Comparison of ENCODE assay signal across 24 mouse cellular contexts in genomic region chr8:57647566-57647965, GRCm38 (mm10). TPM values are rescaled to one million over a fixed set of nuclear protein-coding genes. Genes with fewer than 3 reads are reported as not detected.
DNase-seq lines count a peak whose midpoint lies in the region; ATAC-seq lines count a peak whose summit lies in the region.
"Had no signal": no experiment of that assay in that cellular context is flagged by ENCODE, and none has a peak within 500 bp of the region (broad histone marks: within the 10 kb centered on the region; RNA-seq: fewer than 3 reads in every experiment).

No protein-coding gene starts in this region.

- H3K27ac ChIP-seq in heart, embryonic 11.5 days (ENCODE audit: low read depth, low read length), result no peak overlapping the region
- H3K27ac ChIP-seq in forebrain, embryonic 13.5 days, result no peak overlapping the region
- H3K27ac ChIP-seq: embryonic facial prominence, embryonic 15.5 days; forebrain, embryonic 15.5 days; heart, adult 2 months; heart, embryonic 10.5 days; hindbrain, embryonic 14.5 days; hindbrain, postnatal 0 days had no signal

- WGBS in heart, embryonic 11.5 days (ENCODE audit: insufficient replicate concordance), result 23% methylated on average over 3 of the region's 3 CpGs
- WGBS in forebrain, embryonic 13.5 days, result 79% methylated on average over 3 of the region's 3 CpGs

- no peak overlapping the region for H3K9ac ChIP-seq in heart, embryonic 11.5 days (ENCODE audit: low read depth, low read length)
- H3K9ac ChIP-seq in forebrain, embryonic 13.5 days, result no peak overlapping the region
- H3K9ac ChIP-seq: embryonic facial prominence, embryonic 15.5 days; forebrain, embryonic 15.5 days; hindbrain, embryonic 14.5 days had no signal

- peak; percentile 61 for DNase-seq in heart, adult 11 months
- peak; percentile 31 for DNase-seq in testis, postnatal 14 days (ENCODE audit: low spot score)
- DNase-seq in testis, postnatal 10 days (ENCODE audit: low spot score), result no peak
- DNase-seq in naive thymus-derived CD4-positive, alpha-beta T cell, adult 2 months (ENCODE audit: low read depth), result peak; percentile 6
- DNase-seq: adrenal gland, postnatal 10 days; adrenal gland, postnatal 36 days; cerebellum, adult 2 months; cerebellum, postnatal 10 days; cerebellum, postnatal 36 days; embryo, embryonic 11 days; gastrocnemius, postnatal 25 days; heart, adult 2 months; heart, postnatal 14 days; heart, postnatal 4 days had no signal

- peaks cover 3% of the 10 kb centered on the region; the same call in 1 of the 2 replicates for H3K4me1 ChIP-seq in heart, embryonic 11.5 days (ENCODE audit: control insufficient read depth, insufficient read depth, low read length)
- H3K4me1 ChIP-seq in forebrain, embryonic 13.5 days, result peaks cover 8% of the 10 kb centered on the region

- no peaks in the 10 kb centered on the region for H3K9me3 ChIP-seq in heart, embryonic 11.5 days (replicated peaks; ENCODE audit: control insufficient read depth, low read length)
- no peaks in the 10 kb centered on the region for H3K9me3 ChIP-seq in forebrain, embryonic 13.5 days (replicated peaks)
- H3K9me3 ChIP-seq: embryonic facial prominence, embryonic 15.5 days; forebrain, embryonic 15.5 days; heart, embryonic 10.5 days had no signal

- no peak overlapping the region for H3K4me3 ChIP-seq in heart, embryonic 11.5 days (ENCODE audit: low read depth, low read length)
- H3K4me3 ChIP-seq in forebrain, embryonic 13.5 days, result no peak overlapping the region
- H3K4me3 ChIP-seq: embryonic facial prominence, embryonic 15.5 days; forebrain, embryonic 15.5 days; heart, adult 2 months; heart, embryonic 10.5 days had no signal

- ATAC-seq in heart, embryonic 11.5 days (replicated peaks; ENCODE audit: insufficient number of reproducible peaks, low FRiP score, low TSS enrichment), result no peak
- no peak for ATAC-seq in forebrain, embryonic 13.5 days
- ATAC-seq: forebrain, embryonic 15.5 days; hindbrain, postnatal 0 days; inflammation-experienced regulatory T-cells, adult 6 months; intestine, embryonic 16.5 days; Patski had no signal

- H3K36me3 ChIP-seq in heart, embryonic 11.5 days (ENCODE audit: control insufficient read depth, insufficient read depth, low read length), result no peaks in the 10 kb centered on the region
- H3K36me3 ChIP-seq in forebrain, embryonic 13.5 days (ENCODE audit: poor library complexity, severe bottlenecking), result no peaks in the 10 kb centered on the region
- H3K36me3 ChIP-seq: embryonic facial prominence, embryonic 15.5 days; forebrain, embryonic 15.5 days; heart, embryonic 10.5 days had no signal

- H3K4me2 ChIP-seq in heart, embryonic 11.5 days, result no peak overlapping the region
- H3K4me2 ChIP-seq in forebrain, embryonic 13.5 days, result no peak overlapping the region
- H3K4me2 ChIP-seq: embryonic facial prominence, embryonic 15.5 days; forebrain, embryonic 15.5 days; hindbrain, embryonic 14.5 days had no signal

- peaks cover 8% of the 10 kb centered on the region; the same call in 1 of the 2 replicates for H3K27me3 ChIP-seq in heart, embryonic 11.5 days (ENCODE audit: control insufficient read depth, insufficient read depth, low read length)
- no peaks in the 10 kb centered on the region for H3K27me3 ChIP-seq in forebrain, embryonic 13.5 days
- H3K27me3 ChIP-seq: embryonic facial prominence, embryonic 15.5 days; forebrain, embryonic 15.5 days; Patski had no signal

RNA-seq across cellular contexts. Expression of gene Galnt7, which starts 5.3 kb away (rescaled TPM):
- 8.2 and 8.5 TPM in 2 replicates for polyA plus RNA-seq in heart, embryonic 11.5 days (2014; fragmentation: Nextera tagmentation; extraction: Ambion mirVana)
- 10.6 and 14.7 TPM in 2 replicates for polyA plus RNA-seq in forebrain, embryonic 13.5 days (2015; fragmentation: Nextera tagmentation; extraction: Ambion mirVana)
